Mouse (Mus musculus): ENCODE measurements around the gene Gcnt1. TPM values are rescaled to one million over a fixed set of nuclear protein-coding genes. Genes with fewer than 3 reads are reported as not detected.

The Gcnt1 gene
- polyA plus RNA-seq, 1 experiment from 2014 or later, result 1.5 TPM

DNA sequence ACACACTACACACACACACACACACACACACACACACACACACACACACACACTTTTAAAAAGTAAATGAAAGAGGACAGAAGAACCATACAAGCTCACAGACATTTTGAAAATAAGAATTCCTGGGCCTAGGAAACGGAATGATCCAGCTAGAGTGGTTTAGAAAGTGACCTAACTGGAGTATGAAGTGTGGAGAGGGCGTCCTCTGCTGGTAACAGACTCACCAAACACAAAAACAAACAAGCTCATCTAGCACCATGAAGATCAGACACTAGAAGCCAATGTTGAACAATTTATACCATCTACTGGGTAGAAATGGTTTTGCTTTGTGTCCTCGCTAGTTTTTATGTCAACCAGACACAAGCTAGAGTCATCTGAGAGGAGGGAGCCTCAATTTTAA lies 7.9 kb downstream of the Gcnt1 start:
- Histone ChIP-seq H3K4me3 (no peak overlapping the region), H3K9me3 (no peaks in the 10 kb centered on the region), H3K27me3 (no peaks in the 10 kb centered on the region), H3K9ac (no peak overlapping the region), H3K36me3 (no peaks in the 10 kb centered on the region), H3K4me1 (replicated peaks) (no peaks in the 10 kb centered on the region), H3K4me2 (no peak overlapping the region), H3K27ac (replicated peaks) (no peak overlapping the region)
- ATAC-seq (ENCODE audit: low read depth), result no peak
- 45% methylated on average over 3 of the region's 3 CpGs for WGBS

DNA sequence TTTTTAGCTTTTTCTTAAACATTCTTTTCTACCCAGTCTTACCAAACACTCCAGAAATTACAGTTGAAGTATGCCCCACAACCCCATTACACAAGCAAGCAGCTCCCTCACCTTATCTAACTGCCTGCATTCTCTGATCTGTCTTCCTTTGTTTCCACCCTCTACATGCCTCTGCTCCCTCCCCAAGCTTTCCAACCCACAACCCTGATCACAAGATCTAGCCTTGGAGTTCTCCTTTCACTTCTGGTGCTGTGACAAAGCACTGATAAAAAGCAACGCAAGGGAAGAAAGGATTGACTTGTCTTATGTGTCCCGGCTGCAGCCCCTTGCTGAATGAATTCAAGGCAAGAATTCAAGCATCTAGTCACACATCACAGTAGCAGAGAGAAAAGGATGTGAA lies 11.5 kb downstream of the Gcnt1 start:
- 78% methylated on average over 2 of the region's 2 CpGs for WGBS
- ATAC-seq (ENCODE audit: low read depth), result no peak
- no peak overlapping the region for H3K4me2 ChIP-seq
- no peak overlapping the region for H3K27ac ChIP-seq (replicated peaks)
- H3K4me1 ChIP-seq (replicated peaks), result peaks cover 5% of the 10 kb centered on the region
- H3K36me3 ChIP-seq, result no peaks in the 10 kb centered on the region
- peaks cover 15% of the 10 kb centered on the region for H3K27me3 ChIP-seq
- H3K9ac ChIP-seq, result no peak overlapping the region
- H3K9me3 ChIP-seq, result no peaks in the 10 kb centered on the region
- no peak overlapping the region for H3K4me3 ChIP-seq

DNA sequence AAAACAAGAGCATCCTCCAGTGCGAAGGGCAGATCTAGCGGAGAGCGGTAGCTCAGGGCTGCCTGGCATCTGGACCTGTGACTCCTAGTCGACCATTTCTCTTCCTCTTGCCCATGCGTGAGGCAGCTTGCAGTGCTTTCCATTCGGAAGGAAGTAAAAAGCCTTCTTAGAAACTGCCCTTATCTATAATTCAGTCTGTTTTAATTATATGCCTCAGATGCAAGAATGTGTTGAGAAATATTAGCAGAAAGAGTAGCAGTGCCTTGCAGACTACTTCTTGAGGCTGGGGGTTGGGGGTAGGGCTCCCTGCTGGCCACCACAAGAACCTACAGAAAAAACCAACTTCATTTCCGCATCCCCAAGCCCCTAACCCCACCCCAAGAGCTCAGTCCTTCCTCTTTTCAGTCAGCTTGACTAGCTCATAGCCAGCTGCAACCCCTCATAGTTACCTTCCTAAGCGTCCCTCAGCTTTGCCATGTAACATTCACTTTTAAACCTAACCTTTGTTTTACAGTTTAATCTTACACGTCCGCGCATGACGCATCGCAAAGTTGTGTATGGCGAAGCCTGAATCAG lies 13.2 kb downstream of the Gcnt1 start:
- WGBS, result 83% methylated on average over 14 of the region's 14 CpGs
- Histone ChIP-seq H3K9ac (no peak overlapping the region), H3K4me3 (no peak overlapping the region)

DNA sequence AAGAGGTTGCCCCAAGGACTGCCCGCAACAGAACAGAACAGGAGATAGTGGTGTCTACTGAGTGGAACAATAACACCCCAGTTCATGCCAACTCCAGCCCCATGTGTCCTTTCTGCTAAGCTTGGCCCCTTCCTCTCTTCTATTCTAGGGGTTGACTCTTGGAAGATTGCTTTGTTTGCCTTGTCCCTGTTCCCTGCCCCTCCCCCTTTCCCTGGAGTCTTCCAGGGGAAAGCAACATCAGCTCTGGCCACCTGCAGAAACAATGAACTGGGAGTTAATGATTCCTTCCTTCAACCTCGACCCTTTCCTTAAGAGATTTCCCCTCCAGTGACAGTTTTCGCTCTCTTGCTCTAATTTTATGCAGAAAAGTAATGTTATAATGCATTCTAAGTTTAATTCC lies 15.3 kb downstream of the Gcnt1 start:
- 58% methylated on average over 3 of the region's 3 CpGs for WGBS
- no peak for ATAC-seq (ENCODE audit: low read depth)
- Histone ChIP-seq H3K4me3 (no peak overlapping the region), H3K27ac (replicated peaks) (no peak overlapping the region), H3K4me1 (replicated peaks) (peaks cover 9% of the 10 kb centered on the region), H3K4me2 (no peak overlapping the region), H3K36me3 (no peaks in the 10 kb centered on the region), H3K27me3 (peaks cover 29% of the 10 kb centered on the region), H3K9ac (no peak overlapping the region), H3K9me3 (no peaks in the 10 kb centered on the region)

More for the DNA sequence above, 13.2 kb downstream of the Gcnt1 start:
- Histone ChIP-seq H3K27me3 (peaks cover 29% of the 10 kb centered on the region), H3K9me3 (no peaks in the 10 kb centered on the region), H3K4me2 (no peak overlapping the region), H3K4me1 (replicated peaks) (peaks cover 9% of the 10 kb centered on the region), H3K27ac (replicated peaks) (no peak overlapping the region), H3K36me3 (no peaks in the 10 kb centered on the region)
- ATAC-seq (ENCODE audit: low read depth), result no peak

DNA sequence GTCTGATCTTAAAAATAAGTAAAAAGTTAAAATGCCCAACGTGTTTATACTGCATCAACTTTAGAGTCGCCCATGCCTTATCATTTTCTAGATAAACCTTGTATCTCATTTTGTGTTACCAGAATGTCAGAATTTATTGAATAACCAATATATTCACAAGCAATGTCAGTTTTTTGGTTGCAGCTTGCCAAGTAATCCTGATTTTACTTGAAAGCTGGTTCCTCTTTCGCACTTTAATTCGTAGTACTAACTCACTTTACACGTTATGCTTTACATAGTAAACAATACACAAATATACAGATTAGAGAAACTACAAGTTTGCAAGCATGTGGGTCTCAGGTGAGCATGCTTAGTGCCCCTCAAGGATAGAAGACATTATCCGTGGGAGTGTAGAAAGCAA lies 15.7 kb downstream of the Gcnt1 start:
- 72% methylated on average over 6 of the region's 6 CpGs for WGBS
- Histone ChIP-seq H3K4me1 (replicated peaks) (peaks cover 9% of the 10 kb centered on the region), H3K9ac (no peak overlapping the region), H3K36me3 (no peaks in the 10 kb centered on the region), H3K4me2 (peak overlapping the region; percentile 72), H3K9me3 (no peaks in the 10 kb centered on the region), H3K27ac (replicated peaks) (no peak overlapping the region), H3K27me3 (peaks cover 29% of the 10 kb centered on the region), H3K4me3 (no peak overlapping the region)
- ATAC-seq (ENCODE audit: low read depth), result no peak

DNA sequence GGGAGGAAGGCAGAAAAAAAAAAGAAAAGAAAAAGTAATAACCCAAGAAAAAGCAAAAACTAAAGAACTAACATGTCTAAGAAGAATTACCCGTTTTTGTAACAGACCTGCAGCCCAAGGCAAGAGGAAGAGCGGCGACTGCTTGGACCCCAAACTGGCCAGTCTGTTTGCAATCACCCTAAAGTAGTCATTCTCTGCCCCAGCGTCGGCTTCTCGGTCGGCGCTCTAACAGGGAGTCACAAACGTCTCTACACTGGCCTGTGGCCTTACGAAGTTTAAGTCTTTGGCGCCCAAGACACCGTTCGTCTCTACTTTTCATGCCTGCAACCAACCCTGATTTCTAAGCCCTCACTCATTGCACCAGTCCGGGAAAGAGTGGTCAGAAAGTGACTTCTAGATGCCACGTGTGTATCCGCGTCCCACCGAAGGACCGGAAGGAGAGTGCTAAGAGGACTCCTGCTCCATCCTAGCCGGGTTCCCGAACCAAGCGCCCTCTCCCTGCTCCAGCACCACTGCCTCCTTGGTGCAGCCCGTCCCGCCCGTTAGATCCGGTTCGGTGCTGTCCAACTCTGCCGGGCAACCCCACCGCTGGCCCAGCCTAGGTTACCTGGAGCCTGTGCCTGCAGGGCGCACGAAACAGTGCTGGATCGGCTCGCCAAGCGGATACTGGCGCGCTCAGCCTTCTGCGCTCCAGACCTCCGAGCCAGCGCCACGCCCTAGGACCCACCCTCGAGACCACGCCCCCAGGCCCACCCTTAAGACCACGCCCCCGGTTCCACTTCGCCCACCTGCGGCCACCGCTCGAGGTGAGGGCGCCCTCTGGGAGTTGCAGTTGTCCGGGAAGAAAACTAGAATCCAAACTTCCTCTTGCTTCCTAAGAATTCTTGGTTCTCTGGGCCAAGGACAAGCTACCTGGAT lies 16.4 kb downstream of the Gcnt1 start:
- Histone ChIP-seq H3K4me3 (peak overlapping the region; percentile 41), H3K9ac (peak overlapping the region; percentile 62), H3K36me3 (no peaks in the 10 kb centered on the region), H3K27me3 (peaks cover 29% of the 10 kb centered on the region), H3K4me2 (peak overlapping the region; percentile 72), H3K27ac (replicated peaks) (no peak overlapping the region), H3K4me1 (replicated peaks) (peaks cover 9% of the 10 kb centered on the region), H3K9me3 (no peaks in the 10 kb centered on the region)
- ATAC-seq (ENCODE audit: low read depth), result peak; percentile 65; the same call in 1 of the 2 replicates
- WGBS, result 1% methylated on average over 50 of the region's 50 CpGs

DNA sequence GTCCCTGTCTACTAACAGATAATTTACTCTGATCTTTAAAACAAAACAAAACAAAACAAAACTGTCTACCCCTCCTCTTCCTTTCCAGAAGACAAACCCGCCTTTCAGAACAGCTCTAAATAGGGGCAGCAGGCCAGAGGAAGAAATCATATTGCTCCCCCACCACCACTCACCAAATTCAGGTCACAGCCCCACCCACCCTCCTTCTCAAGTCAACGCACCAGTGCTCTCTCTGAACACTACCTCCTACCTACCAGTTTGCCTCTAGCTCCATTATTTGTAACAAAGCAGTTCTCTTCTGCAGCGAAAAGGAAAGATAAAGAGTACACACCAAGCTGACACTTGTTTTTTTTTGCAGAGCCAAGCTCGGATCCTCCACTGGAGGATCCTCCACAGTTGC lies 17.3 kb downstream of the Gcnt1 start:
- H3K27ac ChIP-seq (replicated peaks), result no peak overlapping the region
- ATAC-seq (ENCODE audit: low read depth), result no peak
- H3K9ac ChIP-seq, result no peak overlapping the region
- no peaks in the 10 kb centered on the region for H3K9me3 ChIP-seq
- peaks cover 29% of the 10 kb centered on the region for H3K27me3 ChIP-seq
- H3K4me1 ChIP-seq (replicated peaks), result peaks cover 9% of the 10 kb centered on the region
- 46% methylated on average over 4 of the region's 4 CpGs for WGBS
- no peaks in the 10 kb centered on the region for H3K36me3 ChIP-seq
- H3K4me3 ChIP-seq, result peak overlapping the region; percentile 41; the same call in 1 of the 2 replicates
- H3K4me2 ChIP-seq, result peak overlapping the region; percentile 72

DNA sequence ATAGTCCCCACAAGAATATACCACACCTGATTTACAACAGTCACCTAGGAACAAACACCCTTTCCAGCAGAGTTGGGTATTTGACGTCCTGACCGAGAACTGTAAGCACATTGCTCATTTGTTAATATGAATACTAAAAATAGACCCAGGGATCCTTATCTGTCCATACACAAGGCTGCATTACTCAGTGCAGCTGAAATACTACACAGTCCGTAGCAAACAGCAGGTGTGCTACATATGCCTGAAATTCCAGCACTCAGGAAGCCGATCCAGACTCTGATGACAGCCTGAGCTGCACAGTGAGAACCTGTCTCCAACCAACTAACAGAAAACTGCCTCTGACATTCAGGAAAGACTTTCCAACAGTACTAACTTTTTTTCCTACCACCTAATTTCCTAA lies 17.8 kb downstream of the Gcnt1 start:
- Histone ChIP-seq H3K9ac (no peak overlapping the region), H3K9me3 (no peaks in the 10 kb centered on the region), H3K27me3 (peaks cover 29% of the 10 kb centered on the region), H3K4me3 (no peak overlapping the region), H3K36me3 (no peaks in the 10 kb centered on the region), H3K4me1 (replicated peaks) (peaks cover 9% of the 10 kb centered on the region), H3K27ac (replicated peaks) (no peak overlapping the region), H3K4me2 (0 out of 2 replicates have a peak overlapping the region, but pooled peaks have one; percentile 72)
- ATAC-seq (ENCODE audit: low read depth), result no peak
- 77% methylated on average over 4 of the region's 4 CpGs for WGBS

DNA sequence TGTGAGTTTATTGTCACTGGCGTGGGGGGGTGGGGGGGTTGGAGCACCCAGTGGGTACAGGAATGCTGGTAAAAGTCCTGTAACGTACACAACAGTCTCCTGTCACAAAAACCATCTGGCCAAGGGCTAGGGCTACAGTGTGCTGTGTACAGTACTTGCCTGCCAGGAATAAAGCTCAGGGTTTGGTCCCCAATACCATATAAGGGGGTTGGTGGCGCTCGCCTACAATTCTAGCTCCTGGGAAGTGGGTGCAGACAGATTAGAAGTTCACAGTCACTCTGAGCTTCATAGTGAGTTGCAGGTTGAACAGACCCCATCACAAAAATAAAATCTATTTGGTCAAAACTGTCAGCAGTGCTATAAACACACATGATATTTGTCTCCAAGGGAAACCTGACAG lies 18.3 kb downstream of the Gcnt1 start:
- Histone ChIP-seq H3K9me3 (no peaks in the 10 kb centered on the region), H3K27me3 (peaks cover 29% of the 10 kb centered on the region), H3K9ac (no peak overlapping the region), H3K27ac (replicated peaks) (no peak overlapping the region), H3K4me2 (no peak overlapping the region), H3K4me1 (replicated peaks) (peaks cover 9% of the 10 kb centered on the region), H3K4me3 (no peak overlapping the region), H3K36me3 (no peaks in the 10 kb centered on the region)
- ATAC-seq (ENCODE audit: low read depth), result no peak
- WGBS, result 77% methylated on average over 4 of the region's 4 CpGs

DNA sequence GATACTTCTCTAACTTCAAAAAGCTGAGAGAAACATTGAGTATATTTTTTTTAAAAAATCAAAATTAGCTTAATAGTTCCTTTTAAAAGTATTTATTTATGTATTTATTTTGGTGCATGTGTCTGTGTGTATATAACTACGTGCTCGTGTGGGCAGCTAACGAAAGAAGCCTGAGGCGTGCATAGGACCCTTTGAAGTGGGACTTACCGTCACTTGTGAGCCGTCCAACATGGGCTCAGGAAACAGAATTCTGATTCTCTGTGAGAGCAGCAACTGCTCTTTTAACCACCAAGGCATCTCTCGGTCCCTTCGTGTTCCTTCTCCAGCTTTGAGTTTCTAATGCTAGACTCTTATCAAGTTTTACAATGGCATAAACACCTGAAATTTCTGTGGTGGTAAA lies 18.9 kb downstream of the Gcnt1 start:
- Histone ChIP-seq H3K9me3 (no peaks in the 10 kb centered on the region), H3K4me3 (no peak overlapping the region), H3K27me3 (peaks cover 29% of the 10 kb centered on the region), H3K4me1 (replicated peaks) (peaks cover 9% of the 10 kb centered on the region), H3K9ac (no peak overlapping the region), H3K4me2 (no peak overlapping the region), H3K36me3 (no peaks in the 10 kb centered on the region), H3K27ac (replicated peaks) (no peak overlapping the region)
- WGBS, result 81% methylated on average over 8 of the region's 8 CpGs
- no peak for ATAC-seq (ENCODE audit: low read depth)

DNA sequence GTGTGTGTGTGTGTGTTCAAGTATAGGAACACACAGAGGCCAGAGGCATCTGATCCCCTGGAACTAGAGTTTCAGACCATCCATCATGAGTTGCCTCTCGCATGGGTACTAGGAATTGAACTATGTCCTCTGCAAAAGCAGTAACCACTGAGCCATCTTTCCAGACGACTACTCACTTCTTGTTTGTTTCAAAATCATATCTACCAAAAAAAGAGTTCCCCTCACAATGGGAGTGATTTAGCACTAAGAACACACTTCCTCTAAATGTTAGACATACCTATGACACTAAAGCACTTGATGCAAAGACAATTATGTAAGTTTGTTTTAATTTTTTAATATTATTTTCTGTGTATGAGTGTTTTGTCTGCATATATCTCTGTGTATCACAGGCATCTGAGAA lies 24.8 kb downstream of the Gcnt1 start:
- Histone ChIP-seq H3K27me3 (no peaks in the 10 kb centered on the region), H3K9ac (no peak overlapping the region), H3K4me1 (replicated peaks) (no peaks in the 10 kb centered on the region), H3K4me2 (no peak overlapping the region), H3K36me3 (no peaks in the 10 kb centered on the region), H3K4me3 (no peak overlapping the region), H3K27ac (replicated peaks) (no peak overlapping the region), H3K9me3 (no peaks in the 10 kb centered on the region)
- whole genome bisulfite sequencing, result 94% methylated on average over 2 of the region's 2 CpGs
- no peak for ATAC-seq (ENCODE audit: low read depth)

DNA sequence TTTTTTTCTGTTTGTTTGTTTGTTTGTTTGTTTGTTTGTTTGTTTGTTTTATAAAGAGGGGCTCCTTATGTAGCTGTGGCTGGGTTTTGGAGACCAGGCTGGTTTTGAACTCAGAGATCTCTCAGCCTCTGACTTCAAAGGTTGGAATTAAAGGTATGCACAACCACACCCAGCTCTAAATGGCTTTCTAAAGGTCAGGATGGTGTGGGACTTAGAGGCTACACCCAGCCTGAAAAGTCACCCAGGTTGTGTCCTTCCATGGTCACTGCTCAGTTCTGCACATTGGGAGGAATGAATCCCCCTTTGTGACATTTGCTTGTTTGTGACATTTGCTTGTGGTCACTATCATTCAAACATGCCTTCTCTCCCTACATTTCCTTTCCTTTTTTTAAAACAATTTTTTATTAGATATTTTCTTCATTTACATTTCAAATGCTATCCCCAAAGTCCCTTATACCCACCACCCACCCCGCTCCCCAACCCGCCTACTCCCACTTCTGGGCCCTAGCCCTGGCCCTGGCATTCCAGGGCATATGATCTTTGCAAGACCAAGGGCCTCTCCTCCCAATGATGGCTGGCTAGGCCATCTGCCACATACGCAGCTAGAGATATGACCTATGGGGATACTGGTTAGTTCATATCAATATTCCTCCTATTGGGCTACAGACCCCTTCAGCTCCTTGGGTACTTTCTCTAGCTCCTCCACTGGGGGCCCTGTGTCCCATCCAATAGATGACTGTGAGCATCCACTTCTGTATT lies 25.7 kb downstream of the Gcnt1 start:
- Histone ChIP-seq H3K27me3 (no peaks in the 10 kb centered on the region), H3K36me3 (no peaks in the 10 kb centered on the region), H3K4me2 (no peak overlapping the region), H3K9me3 (no peaks in the 10 kb centered on the region), H3K4me1 (replicated peaks) (no peaks in the 10 kb centered on the region), H3K9ac (no peak overlapping the region), H3K4me3 (no peak overlapping the region), H3K27ac (replicated peaks) (no peak overlapping the region)
- no peak for ATAC-seq (ENCODE audit: low read depth)
- WGBS, result 92% methylated on average over 3 of the region's 3 CpGs

Measured in neural tube, embryonic 13.5 days (tissue).